ENCODE assay signal across 9 mouse cellular contexts in genomic region chr2:181522811-181523210, GRCm38 (mm10). TPM values are rescaled to one million over a fixed set of nuclear protein-coding genes. Genes with fewer than 3 reads are reported as not detected.
A peak's percentile ranks its signal among the peaks of the same experiment; 100 is the strongest.
DNase-seq lines count a peak whose midpoint lies in the region; ATAC-seq and TF ChIP-seq lines count a peak whose summit lies in the region.
"Had no signal": no experiment of that assay in that cellular context is flagged by ENCODE, and none has a peak within 500 bp of the region (broad histone marks: within the 10 kb centered on the region; RNA-seq: fewer than 3 reads in every experiment).

No protein-coding gene starts in this region.

- no peaks in the 10 kb centered on the region for H3K27me3 ChIP-seq in kidney, postnatal 0 days (ENCODE audit: insufficient read depth, low read length)
- H3K27me3 ChIP-seq in myocyte (ENCODE audit: control insufficient read depth, insufficient read depth, insufficient read length): no peaks in the 10 kb centered on the region

- 58% methylated on average over 5 of the region's 5 CpGs for WGBS in bone marrow, adult 2 months
- 69% methylated on average over 5 of the region's 5 CpGs for WGBS in kidney, postnatal 0 days

- peak; percentile 42; the same call in 1 of the 2 replicates for TF ChIP-seq CTCF in bone marrow, adult 2 months (IDR thresholded peaks at IDR 0.05; ENCODE audit: control insufficient read depth, insufficient read depth, low read length)
- TF ChIP-seq CTCF in kidney, postnatal 0 days (IDR thresholded peaks at IDR 0.05; ENCODE audit: low read depth): peak; percentile 75

- H3K9me3 ChIP-seq in kidney, postnatal 0 days (replicated peaks; ENCODE audit: low read length): no peaks in the 10 kb centered on the region

- no peak for ATAC-seq in kidney, postnatal 0 days (replicated peaks; ENCODE audit: low FRiP score, low read depth)

- TF ChIP-seq POLR2A in bone marrow, adult 2 months (IDR thresholded peaks at IDR 0.05; ENCODE audit: borderline replicate concordance, control insufficient read depth, low read depth, low read length): no peak
- TF ChIP-seq POLR2A in myocyte (IDR thresholded peaks at IDR 0.05; ENCODE audit: insufficient read length, low read depth): no peak

- H3K4me1 ChIP-seq in bone marrow, adult 2 months (ENCODE audit: control insufficient read depth, insufficient read depth, low read length): peaks cover 2% of the 10 kb centered on the region; the same call in 1 of the 2 replicates
- peaks cover 22% of the 10 kb centered on the region; the same call in 1 of the 2 replicates for H3K4me1 ChIP-seq in kidney, postnatal 0 days (replicated peaks; ENCODE audit: insufficient read depth, low read length)

- H3K79me2 ChIP-seq in myocyte (ENCODE audit: control insufficient read depth, insufficient read depth): peaks cover 78% of the 10 kb centered on the region

- H3K27ac ChIP-seq in bone marrow, adult 2 months (ENCODE audit: control insufficient read depth, insufficient read depth, low read depth, low read length, poor library complexity): no peak overlapping the region
- H3K27ac ChIP-seq in kidney, postnatal 0 days: no peak overlapping the region

- no peak overlapping the region for H3ac ChIP-seq in myocyte (ENCODE audit: control insufficient read depth, insufficient read length)

- no peaks in the 10 kb centered on the region for H3K36me3 ChIP-seq in kidney, postnatal 0 days (ENCODE audit: insufficient read depth, low read length)
- H3K36me3 ChIP-seq in myocyte (ENCODE audit: control insufficient read depth, insufficient read depth): peaks cover 5% of the 10 kb centered on the region

- H3K4me2 ChIP-seq in kidney, postnatal 0 days (ENCODE audit: low read length): peak overlapping the region; percentile 7; the same call in 1 of the 2 replicates
- peak overlapping the region; percentile 85 for H3K4me2 ChIP-seq in myocyte (ENCODE audit: low read depth)

- H3K4me3 ChIP-seq in bone marrow, adult 2 months (replicated peaks; ENCODE audit: control insufficient read depth, low read depth, low read length): no peak overlapping the region
- no peak overlapping the region for H3K4me3 ChIP-seq in kidney, postnatal 0 days (replicated peaks; ENCODE audit: low read depth, low read length)
- no peak overlapping the region for H3K4me3 ChIP-seq in myocyte

- DNase-seq in adrenal gland, postnatal 10 days: peak; percentile 33
- no peak for DNase-seq in adrenal gland, adult 2 months
- DNase-seq in layer of hippocampus, adult 11-12 months (ENCODE audit: low spot score): peak; percentile 28
- DNase-seq in layer of hippocampus, postnatal 14 days (ENCODE audit: low spot score in 2 of 2): no peak
- DNase-seq in kidney, postnatal 0 days (ENCODE audit: low spot score): peak; percentile 38
- no peak for DNase-seq in ovary, postnatal 10 days (ENCODE audit: low spot score)

- H3K9ac ChIP-seq in kidney, postnatal 0 days (ENCODE audit: low read depth, low read length): no peak overlapping the region

TF ChIP-seq in myocyte, 11 proteins besides CTCF, POLR2A, EP300 and RAD21:
- TF ChIP-seq MAX (IDR thresholded peaks at IDR 0.05; ENCODE audit: low read depth) (no peak), E2F4 (IDR thresholded peaks at IDR 0.05; ENCODE audit: insufficient read depth) (no peak), SRF (IDR thresholded peaks at IDR 0.05; ENCODE audit: control insufficient read depth, insufficient read length, low read depth) (no peak), POLR2AphosphoS2 (IDR thresholded peaks at IDR 0.05; ENCODE audit: insufficient read length, low read depth) (no peak), TCF3 (IDR thresholded peaks at IDR 0.05; ENCODE audit: insufficient read length, low read depth) (no peak), REST (IDR thresholded peaks at IDR 0.05; ENCODE audit: insufficient read depth, insufficient read length) (no peak), MYOD1 (IDR thresholded peaks at IDR 0.05; ENCODE audit: control insufficient read depth in 1 of 3, insufficient read length in 2 of 3, low read depth in 2 of 3) (no peak), TCF12 (IDR thresholded peaks at IDR 0.05; ENCODE audit: insufficient read depth, poor library complexity, severe bottlenecking) (no peak), CEBPB (IDR thresholded peaks at IDR 0.05; ENCODE audit: insufficient read depth, poor library complexity, severe bottlenecking) (no peak), USF1 (IDR thresholded peaks at IDR 0.05; ENCODE audit: low read depth) (no peak), MYOG (IDR thresholded peaks at IDR 0.05; ENCODE audit: control insufficient read depth in 1 of 3, insufficient read depth in 1 of 3, insufficient read length in 2 of 3, low read depth in 2 of 3) (no peak)

RNA-seq across cellular contexts. Expression of gene Dnajc5, which starts 2.5 kb away (rescaled TPM):
- total RNA-seq in adrenal gland, postnatal 10 days (2021): 10 to 100 TPM; 89.0 to 91.5 TPM
- 10 to 100 TPM; 92.3 to 96.0 TPM for total RNA-seq in adrenal gland, adult 2 months (2021)
- 35.7 and 36.6 TPM in 2 replicates for polyA plus RNA-seq in adrenal gland, adult 2 months (2012; rRNA removed)
- total RNA-seq in layer of hippocampus, postnatal 14 days (2021): 100 to 1,000 TPM; 271 to 275 TPM
- polyA plus RNA-seq in bone marrow, adult 2 months (2011; ENCODE audit: insufficient read depth, insufficient read length, low replicate concordance, missing spikeins): 24.4 and 43.8 TPM in 2 replicates
- 70.5 and 79.5 TPM in 2 replicates for polyA plus RNA-seq in kidney, postnatal 0 days (2015; fragmentation: Nextera tagmentation; extraction: Ambion mirVana)
- polyA plus RNA-seq in myocyte (2012; fragmentation: generic; extraction: Trizol): 67.7 TPM

RNA-seq across cellular contexts. Expression of gene Tpd52l2, which starts 25.9 kb away (rescaled TPM):
- total RNA-seq in adrenal gland, postnatal 10 days (2021): 100 to 1,000 TPM in 1 of 2 experiments, 10 to 100 TPM in 1; 95.5 to 108 TPM
- total RNA-seq in adrenal gland, adult 2 months (2021): 100 to 1,000 TPM; 102 to 119 TPM
- 24.0 and 25.2 TPM in 2 replicates for polyA plus RNA-seq in adrenal gland, adult 2 months (2012; rRNA removed)
- total RNA-seq in layer of hippocampus, postnatal 14 days (2021): 10 to 100 TPM; 74.8 to 76.4 TPM
- polyA plus RNA-seq in bone marrow, adult 2 months (2011; ENCODE audit: insufficient read depth, insufficient read length, low replicate concordance, missing spikeins): 27.0 and 32.9 TPM in 2 replicates
- polyA plus RNA-seq in kidney, postnatal 0 days (2015; fragmentation: Nextera tagmentation; extraction: Ambion mirVana): 140 and 144 TPM in 2 replicates
- 108 TPM for polyA plus RNA-seq in myocyte (2012; fragmentation: generic; extraction: Trizol)

RNA-seq across cellular contexts. Expression of gene Abhd16b, which starts 29.8 kb away (rescaled TPM):
- total RNA-seq in adrenal gland, postnatal 10 days (2021): not detected
- total RNA-seq in adrenal gland, adult 2 months (2021): not detected
- polyA plus RNA-seq in adrenal gland, adult 2 months (2012; rRNA removed): not detected in 2 replicates
- not detected for total RNA-seq in layer of hippocampus, postnatal 14 days (2021)
- not detected in 2 replicates for polyA plus RNA-seq in bone marrow, adult 2 months (2011; ENCODE audit: insufficient read depth, insufficient read length, low replicate concordance, missing spikeins)
- polyA plus RNA-seq in kidney, postnatal 0 days (2015; fragmentation: Nextera tagmentation; extraction: Ambion mirVana): 0.12 and 0.17 TPM in 2 replicates
- polyA plus RNA-seq in myocyte (2012; fragmentation: generic; extraction: Trizol): 0.06 TPM
- polyA plus RNA-seq: neural tube, embryonic 14.5 days had no signal

Comparison
In these comparisons a context has a peak if more than half of its experiments do, and no peak if none do; other contexts are left out.
1. DNase-seq: peak in adrenal gland, postnatal 10 days (single experiment), layer of hippocampus, adult 11-12 months (single experiment) and kidney, postnatal 0 days (single experiment); none in adrenal gland, adult 2 months (single experiment), layer of hippocampus, postnatal 14 days (0 of 2) and ovary, postnatal 10 days (single experiment).